Mouse (Mus musculus): ENCODE data around the gene Cep70.

- TF ChIP-seq POLR2A (IDR thresholded peaks at IDR 0.05; ENCODE audit: borderline replicate concordance, control insufficient read depth, low read depth, low read length) (no peak), CTCF (IDR thresholded peaks at IDR 0.05; ENCODE audit: control insufficient read depth, insufficient read depth, low read length) (no peak)
Measured at GRCm38 (mm10) chr9:99253861-99254260, 10.7 kb downstream of the Cep70 start.

Data from bone marrow, adult 2 months (tissue).